Mouse (Mus musculus): ENCODE measurements at regions not wholly inside any gene's neighbourhood (a gene's known extent, or its start where the extent isn't known, plus 50 kb on each side); places are given as distances from the start of the nearest gene placed in this dataset.

DNA sequence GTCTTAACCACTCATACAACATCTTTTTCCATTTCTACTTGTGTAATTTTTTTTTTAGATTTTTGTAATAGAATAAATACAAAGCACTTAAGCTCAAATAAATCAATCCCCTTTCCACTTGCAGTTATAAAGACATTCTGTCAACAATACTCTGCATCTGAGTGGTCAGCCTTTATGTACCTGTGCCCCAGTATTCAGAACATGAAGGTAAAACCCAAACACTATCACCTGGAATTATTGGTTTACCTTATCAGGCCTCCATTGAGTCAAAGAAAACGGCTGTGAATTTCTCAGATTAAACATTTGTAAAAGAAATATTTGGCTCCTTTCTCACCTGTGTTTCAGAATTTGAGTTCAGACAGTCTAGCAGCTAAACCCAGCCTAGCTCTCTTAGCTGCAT is 422.0 kb upstream of the Sptlc3 start:
- Histone ChIP-seq H3K4me3 (no peak overlapping the region), H3K27ac (no peak overlapping the region)
- TF ChIP-seq CTCF (conservative IDR thresholded peaks at IDR 0.05) = no peak
- no peak for DNase-seq (ENCODE audit: low spot score in 2 of 2)

DNA sequence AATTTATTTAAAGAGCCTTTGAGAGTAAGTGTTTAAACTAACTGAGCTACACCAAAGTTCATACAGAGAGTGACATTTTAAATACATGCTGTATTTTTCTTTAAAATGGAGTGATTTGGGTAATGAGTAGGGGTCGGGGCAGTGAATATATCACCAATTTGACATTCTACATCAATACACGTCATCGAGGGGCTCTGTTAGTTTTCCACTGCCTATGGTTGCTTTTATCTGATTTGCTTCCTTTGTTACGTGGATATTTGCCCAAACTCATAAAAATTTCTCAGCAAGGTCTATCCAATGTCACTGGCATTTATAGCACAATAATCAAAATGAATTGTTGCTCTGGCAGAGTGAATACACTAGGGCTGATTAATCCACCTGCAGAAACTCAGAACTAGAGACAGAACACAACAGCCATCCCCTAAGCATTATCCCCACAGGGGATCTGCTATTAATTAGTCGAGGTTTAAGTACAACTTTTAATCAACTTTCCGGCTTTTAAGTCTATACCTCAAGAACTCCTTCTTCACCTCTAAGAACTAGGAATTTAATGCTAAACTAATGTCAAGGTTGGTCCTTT is 400.1 kb upstream of the Sptlc3 start:
- H3K4me3 ChIP-seq = no peak overlapping the region
- no peak overlapping the region for H3K27ac ChIP-seq
- no peak for DNase-seq (ENCODE audit: low spot score in 2 of 2)
- TF ChIP-seq CTCF (conservative IDR thresholded peaks at IDR 0.05) = no peak

DNA sequence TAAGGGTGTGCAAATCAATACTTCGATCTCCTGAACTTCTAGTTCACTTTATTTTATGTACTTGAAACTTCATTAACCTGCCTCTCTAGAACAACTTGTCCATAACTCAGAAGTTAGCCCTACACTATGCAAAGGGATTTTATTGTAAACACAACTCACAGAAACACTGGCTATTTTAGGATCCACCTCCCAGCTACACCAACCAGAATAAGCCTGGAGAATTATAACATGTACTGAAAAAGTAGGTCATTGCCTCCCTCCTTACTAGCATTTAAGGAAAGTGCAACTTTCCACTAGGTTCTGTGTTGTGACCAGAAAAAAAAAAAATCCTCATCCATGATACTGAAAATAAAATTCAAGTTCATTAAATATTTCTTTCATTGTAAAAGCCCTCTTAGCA is 382.0 kb upstream of the Sptlc3 start:
- no peak overlapping the region for H3K4me3 ChIP-seq
- DNase-seq (ENCODE audit: low spot score in 2 of 2) = no peak
- H3K27ac ChIP-seq = no peak overlapping the region
- TF ChIP-seq CTCF (conservative IDR thresholded peaks at IDR 0.05) = no peak

DNA sequence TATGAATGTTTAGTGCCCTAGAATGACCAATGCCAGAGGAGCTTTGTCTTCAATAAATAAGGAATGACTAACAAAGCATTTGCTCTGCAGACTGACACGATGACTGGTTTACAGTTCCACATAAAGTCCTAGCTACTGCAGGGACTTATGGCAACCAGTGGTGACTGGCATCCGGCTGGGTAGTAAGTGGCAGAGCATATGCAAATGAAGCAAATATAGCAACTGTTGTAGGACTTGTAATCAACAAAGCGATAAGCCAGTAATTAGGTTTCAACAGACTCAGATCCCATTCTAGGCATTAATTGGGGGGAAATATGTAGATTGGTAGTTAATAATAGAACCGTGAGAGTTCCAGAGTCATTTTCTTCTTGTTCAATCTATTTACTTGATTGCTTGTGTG is 379.2 kb upstream of the Sptlc3 start:
- TF ChIP-seq CTCF (conservative IDR thresholded peaks at IDR 0.05) = no peak
- DNase-seq (ENCODE audit: low spot score in 2 of 2) = no peak
- Histone ChIP-seq H3K4me3 (no peak overlapping the region), H3K27ac (no peak overlapping the region)

DNA sequence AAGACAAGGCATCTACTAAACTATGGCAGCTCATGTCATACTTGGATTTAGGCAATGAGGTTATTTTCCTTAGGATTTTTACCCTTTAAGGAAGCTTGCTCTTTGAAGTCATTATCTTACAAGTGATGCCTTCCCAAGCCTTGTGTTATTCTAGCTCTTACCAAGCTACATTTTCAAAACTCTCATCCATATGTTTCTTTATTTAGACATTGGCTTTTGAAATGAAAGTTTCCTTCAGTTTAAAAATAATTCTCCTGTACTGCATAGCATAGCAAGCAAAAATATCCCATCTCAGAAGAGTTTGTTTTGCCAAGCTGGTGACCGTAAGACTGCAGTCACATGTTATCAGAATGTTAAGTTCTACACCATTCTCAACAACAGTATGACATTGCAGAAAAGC is 372.8 kb upstream of the Sptlc3 start:
- Histone ChIP-seq H3K27ac (no peak overlapping the region), H3K4me3 (no peak overlapping the region)
- DNase-seq (ENCODE audit: low spot score in 2 of 2) = no peak
- TF ChIP-seq CTCF (conservative IDR thresholded peaks at IDR 0.05) = no peak

DNA sequence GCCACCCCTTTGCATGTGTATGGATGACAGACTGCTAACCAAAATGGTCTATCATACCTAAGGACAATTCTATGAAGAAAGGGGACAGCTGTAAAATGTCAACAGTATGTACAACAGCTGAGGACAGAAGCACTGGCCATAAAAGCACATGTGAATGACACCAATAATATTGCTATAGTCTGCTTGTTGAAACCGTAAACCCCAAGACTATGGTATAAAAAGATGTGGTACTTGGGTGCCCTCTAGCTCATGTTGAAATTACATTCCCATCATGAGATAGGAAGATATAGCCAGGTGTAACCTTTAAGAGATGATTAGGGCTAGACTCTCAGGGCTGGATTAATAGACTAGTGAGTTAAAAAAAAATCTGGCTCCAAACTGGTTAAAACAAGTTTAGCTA is 361.6 kb upstream of the Sptlc3 start:
- Histone ChIP-seq H3K27ac (no peak overlapping the region), H3K4me3 (no peak overlapping the region)
- no peak for DNase-seq (ENCODE audit: low spot score in 2 of 2)
- peak; percentile 66 for TF ChIP-seq CTCF (conservative IDR thresholded peaks at IDR 0.05)

DNA sequence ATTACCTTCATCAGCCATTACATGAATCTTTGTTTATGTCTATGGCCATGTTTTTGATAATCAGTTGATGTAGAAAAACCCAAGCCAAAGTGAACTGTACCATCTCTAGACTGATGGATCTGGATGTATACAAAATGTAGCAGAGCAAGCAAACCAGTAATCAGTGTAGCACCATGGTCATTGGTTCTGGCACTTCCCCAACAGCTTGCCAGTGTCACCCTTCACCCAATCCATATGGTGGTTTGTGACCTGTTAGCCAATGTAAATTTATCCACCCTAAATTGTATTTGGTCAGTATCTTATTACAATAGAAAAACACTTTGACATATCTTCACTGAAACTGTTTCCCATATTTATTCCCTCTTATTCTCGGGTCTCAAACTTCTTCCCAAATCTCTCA is 346.7 kb upstream of the Sptlc3 start:
- no peak for TF ChIP-seq CTCF (conservative IDR thresholded peaks at IDR 0.05)
- no peak for DNase-seq (ENCODE audit: low spot score in 2 of 2)
- no peak overlapping the region for H3K27ac ChIP-seq
- H3K4me3 ChIP-seq = no peak overlapping the region

DNA sequence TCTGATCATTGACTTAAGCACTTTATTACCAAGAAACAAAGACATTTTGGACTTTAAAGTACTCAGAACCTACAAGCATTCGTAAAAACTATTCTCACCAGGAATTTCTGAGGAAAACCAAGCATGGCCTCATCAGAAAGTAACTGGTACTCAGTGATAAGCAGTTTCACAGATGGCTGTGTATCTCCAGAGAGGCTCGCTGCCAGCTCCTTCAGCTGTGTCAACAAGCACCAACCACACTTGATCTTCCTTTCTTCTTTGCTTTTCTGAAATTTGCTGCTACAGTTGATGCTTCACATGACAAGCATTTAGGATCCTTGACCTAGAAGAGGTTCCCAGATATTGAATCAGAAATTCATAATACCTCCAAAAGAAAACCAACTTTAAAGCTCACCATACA is 314.1 kb upstream of the Sptlc3 start:
- no peak overlapping the region for H3K4me3 ChIP-seq
- peak in 1 of 2 experiments; percentile 15 for DNase-seq (ENCODE audit: low spot score in 2 of 2)
- H3K27ac ChIP-seq = no peak overlapping the region
- no peak for TF ChIP-seq CTCF (conservative IDR thresholded peaks at IDR 0.05)

DNA sequence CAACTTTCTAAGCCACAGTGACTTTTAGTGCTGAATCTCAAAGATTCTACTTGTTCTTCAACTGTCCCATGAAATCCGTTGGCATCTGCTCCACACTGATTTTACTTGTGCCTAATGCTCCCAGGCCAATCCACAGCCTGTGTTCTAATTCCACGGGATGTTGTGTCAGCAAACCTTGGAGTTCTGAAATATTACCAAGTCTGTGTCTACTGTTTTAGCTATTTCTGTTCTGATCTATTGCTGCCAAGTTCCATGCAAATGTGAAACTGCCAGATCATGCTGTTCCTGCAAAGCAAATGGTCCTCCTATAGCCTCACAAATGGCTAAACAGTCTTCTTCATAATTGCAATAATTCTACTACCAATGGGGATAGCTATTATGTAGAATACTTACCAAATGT is 295.4 kb upstream of the Sptlc3 start:
- Histone ChIP-seq H3K27ac (peak overlapping the region; percentile 89), H3K4me3 (no peak overlapping the region)
- no peak for TF ChIP-seq CTCF (conservative IDR thresholded peaks at IDR 0.05)
- peak; percentile 46 to 67 for DNase-seq (ENCODE audit: low spot score in 2 of 2)

DNA sequence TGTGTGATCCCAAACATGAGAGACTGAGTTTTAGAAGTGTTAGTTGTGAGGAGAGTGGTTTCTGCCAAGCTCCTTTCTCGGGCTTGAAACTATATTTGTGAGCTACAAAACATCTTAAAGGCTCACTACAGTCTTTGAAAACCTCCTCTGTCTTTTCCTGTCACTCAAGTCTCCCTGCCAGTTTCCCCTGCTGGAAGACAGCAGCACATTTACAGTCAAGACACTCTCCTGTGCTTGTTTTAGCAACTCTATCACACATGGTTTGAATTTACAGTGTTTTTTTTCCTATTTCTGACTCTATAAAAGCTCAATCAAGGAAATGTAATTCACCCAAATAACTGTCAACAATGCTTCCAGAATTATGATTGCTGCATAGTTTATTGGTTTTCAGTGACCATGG is 286.1 kb upstream of the Sptlc3 start:
- no peak for TF ChIP-seq CTCF (conservative IDR thresholded peaks at IDR 0.05)
- H3K27ac ChIP-seq = 0 out of 2 replicates have a peak overlapping the region, but pooled peaks have one; percentile 4
- DNase-seq (ENCODE audit: low spot score in 2 of 2) = no peak
- H3K4me3 ChIP-seq = no peak overlapping the region

DNA sequence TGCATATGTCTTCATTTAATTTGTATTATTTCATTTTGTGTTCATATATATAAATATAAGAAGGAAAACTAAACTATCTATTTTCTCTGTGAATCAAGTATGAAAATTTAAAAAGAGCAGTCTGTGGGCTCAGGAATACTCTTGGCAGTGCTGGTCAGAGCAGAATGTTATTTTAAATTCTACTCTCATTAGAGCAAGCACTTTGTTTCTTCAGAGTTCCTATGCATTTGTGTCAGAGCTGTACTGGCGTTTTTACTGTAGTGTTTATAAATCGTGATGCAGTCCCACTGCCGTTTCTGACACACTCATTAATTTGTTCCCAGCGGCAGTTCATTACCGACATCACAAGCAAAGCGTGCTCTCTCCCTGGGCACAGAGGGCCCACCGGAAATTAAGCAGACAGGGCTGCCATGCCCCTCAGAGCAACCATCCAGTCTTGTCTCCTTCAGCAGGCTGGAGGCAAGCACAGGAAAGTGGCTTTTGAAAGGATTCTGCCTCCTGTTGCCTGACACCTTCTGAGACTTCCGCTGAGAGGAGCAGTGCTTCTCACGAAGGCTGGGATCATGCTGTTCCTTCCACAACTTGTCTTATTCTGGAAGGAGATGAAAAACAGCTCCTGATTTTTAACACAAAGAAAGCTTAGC is 272.8 kb upstream of the Sptlc3 start:
- DNase-seq (ENCODE audit: low spot score in 2 of 2) = peak in 1 of 2 experiments; percentile 11
- Histone ChIP-seq H3K27ac (peak overlapping the region; percentile 66), H3K4me3 (no peak overlapping the region)
- no peak for TF ChIP-seq CTCF (conservative IDR thresholded peaks at IDR 0.05)

DNA sequence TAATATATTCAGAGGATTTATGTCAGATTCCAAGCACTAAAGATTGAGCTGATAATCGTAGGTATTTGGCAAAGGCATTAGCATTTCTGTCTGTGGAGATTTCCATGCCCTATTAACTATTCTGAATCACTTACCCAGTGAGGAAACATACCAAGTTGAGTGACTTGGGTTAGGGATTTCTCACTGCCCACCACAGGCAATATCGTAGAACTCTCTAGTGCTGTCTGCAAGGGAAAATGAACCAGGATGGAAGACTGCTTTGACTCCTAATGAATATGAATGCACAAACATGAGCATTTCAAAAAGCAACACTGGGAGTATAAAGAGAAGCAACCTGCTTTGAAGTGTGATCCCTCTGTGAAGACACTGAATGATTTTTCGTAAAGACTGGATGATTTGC is 263.3 kb upstream of the Sptlc3 start:
- TF ChIP-seq CTCF (conservative IDR thresholded peaks at IDR 0.05) = no peak
- Histone ChIP-seq H3K4me3 (no peak overlapping the region), H3K27ac (no peak overlapping the region)
- no peak for DNase-seq (ENCODE audit: low spot score in 2 of 2)

DNA sequence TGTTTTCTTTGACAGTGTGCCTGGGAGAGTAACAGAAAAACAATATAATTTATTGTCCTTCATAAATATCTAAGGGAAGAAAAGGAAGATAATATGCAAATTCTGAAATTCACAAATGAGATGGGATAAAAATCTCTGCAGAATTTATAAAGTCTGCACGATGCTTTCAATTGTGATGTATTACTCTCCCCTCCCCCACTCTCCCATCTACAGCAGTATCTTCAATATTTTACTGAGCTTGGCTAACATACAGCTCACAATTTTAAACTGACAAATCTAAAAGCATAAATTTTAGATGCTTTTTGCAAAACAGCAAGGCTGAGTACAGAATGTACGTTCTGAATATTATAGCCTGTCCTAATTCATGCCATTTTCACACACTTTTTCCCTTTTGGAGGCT is 243.6 kb upstream of the Sptlc3 start:
- no peak for TF ChIP-seq CTCF (conservative IDR thresholded peaks at IDR 0.05)
- no peak overlapping the region for H3K4me3 ChIP-seq
- no peak for DNase-seq (ENCODE audit: low spot score in 2 of 2)

DNA sequence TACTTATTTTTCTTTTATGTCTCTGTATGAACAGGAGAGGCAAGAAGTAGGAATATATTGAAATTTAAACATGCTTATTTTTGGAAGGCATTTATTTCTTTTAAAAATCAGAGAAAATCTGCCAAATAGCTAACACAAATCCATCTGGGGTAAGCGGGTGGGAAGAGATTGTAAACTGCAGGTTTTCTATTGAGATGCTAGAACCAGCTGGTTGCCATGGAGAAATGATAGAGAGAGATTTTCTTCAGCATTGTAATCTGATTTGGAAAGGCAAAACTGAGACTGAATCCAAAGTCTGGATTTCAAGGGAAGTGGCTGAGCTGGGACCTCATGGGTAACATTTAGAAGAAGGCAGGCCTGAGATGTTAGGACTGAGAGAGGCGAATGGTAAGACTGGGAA is 226.6 kb upstream of the Sptlc3 start:
- Histone ChIP-seq H3K27ac (peak overlapping the region; percentile 91), H3K4me3 (no peak overlapping the region)
- peak; percentile 53 to 82 for DNase-seq (ENCODE audit: low spot score in 2 of 2)
- no peak for TF ChIP-seq CTCF (conservative IDR thresholded peaks at IDR 0.05)

More for the DNA sequence above, 243.6 kb upstream of the Sptlc3 start:
- H3K27ac ChIP-seq = peak overlapping the region; percentile 67
